Mouse (Mus musculus): Measurements from ENCODE around the gene Adat3. TPM values are rescaled to one million over a fixed set of nuclear protein-coding genes. Genes with fewer than 3 reads are reported as not detected.

Gene Adat3
- polyA plus RNA-seq, 1 experiment from 2014 or later: 10.4 TPM

DNA sequence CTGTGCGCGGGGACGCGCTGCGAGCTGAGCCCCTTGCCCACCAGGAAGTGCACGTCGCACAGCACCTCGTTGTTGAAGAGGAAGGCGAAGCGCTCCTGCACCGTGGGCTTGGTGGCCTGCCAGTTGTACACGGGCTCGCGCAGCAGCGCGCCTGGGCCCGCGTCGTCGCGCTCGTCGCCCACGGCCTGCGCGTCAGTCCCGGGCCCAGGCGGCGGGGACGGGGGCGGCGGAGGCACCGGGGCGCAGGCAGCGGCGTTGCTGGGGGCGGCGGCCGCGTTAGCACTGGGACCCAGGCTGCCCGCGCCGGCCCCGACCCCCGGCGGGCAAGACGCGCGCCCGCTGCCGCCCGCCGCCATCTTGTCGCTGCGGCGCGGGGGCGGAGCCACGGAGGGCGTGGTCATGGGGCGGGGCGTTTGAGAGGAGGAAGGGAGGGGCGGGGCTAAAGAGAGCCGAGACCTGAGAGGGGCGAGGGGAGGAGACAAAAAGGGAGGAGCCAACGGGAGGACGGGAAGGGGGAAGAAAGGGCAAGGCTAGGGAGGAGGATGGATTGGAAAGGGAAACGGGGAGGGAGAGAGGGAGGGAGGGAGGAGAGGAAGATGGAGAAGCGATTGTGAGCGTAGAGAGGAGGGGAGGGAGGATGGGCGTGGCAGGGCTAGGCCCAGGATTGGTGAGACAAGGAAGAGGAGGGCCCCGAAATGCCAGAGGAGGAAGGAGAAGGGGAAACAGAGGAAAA, 53.6 kb downstream of the Adat3 start:
- Histone ChIP-seq H3K27me3 (ENCODE audit: insufficient read depth, low read length) (no peaks in the 10 kb centered on the region), H3K9me3 (ENCODE audit: low read length) (no peaks in the 10 kb centered on the region), H3K27ac (ENCODE audit: low read length) (peak overlapping the region; percentile 95), H3K4me3 (ENCODE audit: low read length) (peak overlapping the region; percentile 91), H3K9ac (replicated peaks; ENCODE audit: low read length) (peak overlapping the region; percentile 95), H3K36me3 (ENCODE audit: insufficient read depth, low read length) (no peaks in the 10 kb centered on the region), H3K4me1 (ENCODE audit: insufficient read depth, low read length) (peaks cover 34% of the 10 kb centered on the region), H3K4me2 (replicated peaks; ENCODE audit: low read depth, low read length) (peak overlapping the region; percentile 96)
- ATAC-seq (ENCODE audit: low FRiP score, low TSS enrichment): peak; percentile 80
- WGBS: under 1% methylated on average over 60 of the region's 72 CpGs

DNA sequence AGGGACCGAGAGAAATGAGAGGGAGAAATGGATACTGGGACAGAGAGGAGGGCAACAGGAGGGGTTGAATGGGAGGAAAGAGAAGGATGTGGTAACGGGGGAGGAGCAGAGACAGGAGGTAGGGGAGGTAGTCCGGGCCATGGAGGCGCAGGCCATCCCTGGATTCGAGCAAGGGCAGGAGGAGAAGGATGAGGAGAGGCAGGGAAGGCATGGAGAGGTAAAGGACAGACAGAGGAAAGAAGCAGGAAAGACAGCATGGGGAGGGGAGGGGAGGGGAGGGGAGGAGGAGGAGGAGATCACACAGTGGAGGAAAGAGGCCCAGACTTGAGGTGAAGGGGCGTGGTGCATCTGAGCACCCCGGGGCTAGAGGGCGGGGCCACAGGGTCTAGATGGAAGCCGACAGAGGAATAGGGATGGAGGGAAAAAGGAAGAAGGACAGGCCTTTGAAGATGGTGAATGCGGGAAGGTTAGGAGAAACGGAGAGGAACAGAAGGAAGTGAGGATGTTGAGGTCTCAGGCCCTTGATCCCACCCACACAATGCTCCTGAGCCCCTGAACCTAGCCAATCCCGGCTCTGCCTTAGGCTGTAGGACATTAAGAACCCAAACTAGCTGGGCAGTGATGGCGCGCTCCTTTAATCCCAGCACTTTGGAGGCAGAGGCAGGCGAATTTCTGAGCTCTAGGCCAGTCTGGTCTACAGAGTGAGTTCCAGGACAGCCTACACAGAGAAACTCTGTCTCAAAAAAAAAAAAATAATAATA, 54.4 kb downstream of the Adat3 start, which contains the start of gene Btbd2:
Gene Btbd2, minus strand, starts transcription at position 209 of the 761 bp plus-strand sequence.
- peak; percentile 60 for ATAC-seq (ENCODE audit: low FRiP score, low TSS enrichment)
- peak within 1 kb of the TSS; percentile 95 for H3K27ac ChIP-seq (ENCODE audit: low read length)
- H3K4me2 ChIP-seq (replicated peaks; ENCODE audit: low read depth, low read length): peak within 1 kb of the TSS; percentile 96
- H3K27me3 ChIP-seq (ENCODE audit: insufficient read depth, low read length): no peaks in the 10 kb centered on the region
- WGBS: 21% methylated on average over 15 of the region's 15 CpGs
- H3K4me1 ChIP-seq (ENCODE audit: insufficient read depth, low read length): peaks cover 34% of the 10 kb centered on the region
- H3K4me3 ChIP-seq (ENCODE audit: low read length): peak within 1 kb of the TSS; percentile 91
- H3K9ac ChIP-seq (replicated peaks; ENCODE audit: low read length): peak within 1 kb of the TSS; percentile 95
- no peaks in the 10 kb centered on the region for H3K36me3 ChIP-seq (ENCODE audit: insufficient read depth, low read length)
- no peaks in the 10 kb centered on the region for H3K9me3 ChIP-seq (ENCODE audit: low read length)

Small RNA genes within 50 kb of the gene (microRNA-seq; reads per million reads assigned to microRNA genes)
- gene Mir6912: not detected

Other genes starting within 250 kb of the Adat3 start
- gene Plk5, start 246.4 kb upstream of the Adat3 start, polyA plus RNA-seq (2015; fragmentation: Nextera tagmentation; extraction: Ambion mirVana): 0.97 and 1.2 TPM in 2 replicates
- 3.8 and 5.1 TPM in 2 replicates for gene Mex3d, start 215.2 kb upstream of the Adat3 start, polyA plus RNA-seq (2015; fragmentation: Nextera tagmentation; extraction: Ambion mirVana)
- 266 and 277 TPM in 2 replicates for gene Mbd3, start 203.3 kb upstream of the Adat3 start, polyA plus RNA-seq (2015; fragmentation: Nextera tagmentation; extraction: Ambion mirVana)
- gene Uqcr11, start 196.1 kb upstream of the Adat3 start, polyA plus RNA-seq (2015; fragmentation: Nextera tagmentation; extraction: Ambion mirVana): 840 and 906 TPM in 2 replicates
- gene Tcf3, start 169.2 kb upstream of the Adat3 start, polyA plus RNA-seq (2015; fragmentation: Nextera tagmentation; extraction: Ambion mirVana): 118 and 126 TPM in 2 replicates
- not detected in 2 replicates for gene Onecut3, start 108.0 kb upstream of the Adat3 start, polyA plus RNA-seq (2015; fragmentation: Nextera tagmentation; extraction: Ambion mirVana)
- 0.32 and 0.34 TPM in 2 replicates for gene Atp8b3, start 63.8 kb upstream of the Adat3 start, polyA plus RNA-seq (2015; fragmentation: Nextera tagmentation; extraction: Ambion mirVana)
- gene Rexo1, start 41.3 kb upstream of the Adat3 start, polyA plus RNA-seq (2015; fragmentation: Nextera tagmentation; extraction: Ambion mirVana): 27.2 and 29.8 TPM in 2 replicates
- gene Klf16, start 25.6 kb upstream of the Adat3 start, polyA plus RNA-seq (2015; fragmentation: Nextera tagmentation; extraction: Ambion mirVana): 10.4 and 11.6 TPM in 2 replicates
- gene Abhd17a, start 12.5 kb upstream of the Adat3 start, polyA plus RNA-seq (2015; fragmentation: Nextera tagmentation; extraction: Ambion mirVana): 86.5 and 89.2 TPM in 2 replicates
- gene Scamp4, start within 50 bp of the Adat3 start, polyA plus RNA-seq (2015; fragmentation: Nextera tagmentation; extraction: Ambion mirVana): 113 and 117 TPM in 2 replicates
- 4.2 and 4.8 TPM in 2 replicates for gene Gm49322, start 3.1 kb downstream of the Adat3 start, polyA plus RNA-seq (2015; fragmentation: Nextera tagmentation; extraction: Ambion mirVana)
- gene Csnk1g2, start 20.0 kb downstream of the Adat3 start, polyA plus RNA-seq (2015; fragmentation: Nextera tagmentation; extraction: Ambion mirVana): 30.8 and 93.6 TPM in 2 replicates
- 21.0 and 74.8 TPM in 2 replicates for gene Btbd2, start 54.2 kb downstream of the Adat3 start, polyA plus RNA-seq (2015; fragmentation: Nextera tagmentation; extraction: Ambion mirVana)
- 71.1 and 108 TPM in 2 replicates for gene Mknk2, start 75.2 kb downstream of the Adat3 start, polyA plus RNA-seq (2015; fragmentation: Nextera tagmentation; extraction: Ambion mirVana)
- gene Mob3a, start 99.1 kb downstream of the Adat3 start, polyA plus RNA-seq (2015; fragmentation: Nextera tagmentation; extraction: Ambion mirVana): 43.1 and 43.2 TPM in 2 replicates
- 23.3 and 23.8 TPM in 2 replicates for gene Izumo4, start 99.3 kb downstream of the Adat3 start, polyA plus RNA-seq (2015; fragmentation: Nextera tagmentation; extraction: Ambion mirVana)
- 67.7 and 68.8 TPM in 2 replicates for gene Ap3d1, start 139.4 kb downstream of the Adat3 start, polyA plus RNA-seq (2015; fragmentation: Nextera tagmentation; extraction: Ambion mirVana)
- gene Dot1l, start 152.3 kb downstream of the Adat3 start, polyA plus RNA-seq (2015; fragmentation: Nextera tagmentation; extraction: Ambion mirVana): 17.3 and 20.7 TPM in 2 replicates
- 71.2 and 87.3 TPM in 2 replicates for gene Sf3a2, start 195.3 kb downstream of the Adat3 start, polyA plus RNA-seq (2015; fragmentation: Nextera tagmentation; extraction: Ambion mirVana)
- 123 and 129 TPM in 2 replicates for gene Plekhj1, start 195.7 kb downstream of the Adat3 start, polyA plus RNA-seq (2015; fragmentation: Nextera tagmentation; extraction: Ambion mirVana)
- 0.70 TPM in 1 of 2 replicates, not detected in the other for gene Amh, start 202.4 kb downstream of the Adat3 start, polyA plus RNA-seq (2015; fragmentation: Nextera tagmentation; extraction: Ambion mirVana)
- 4.5 and 4.6 TPM in 2 replicates for gene Jsrp1, start 210.6 kb downstream of the Adat3 start, polyA plus RNA-seq (2015; fragmentation: Nextera tagmentation; extraction: Ambion mirVana)
- gene Oaz1, start 223.8 kb downstream of the Adat3 start, polyA plus RNA-seq (2015; fragmentation: Nextera tagmentation; extraction: Ambion mirVana): 1,744 and 2,086 TPM in 2 replicates
- 0.66 and 0.71 TPM in 2 replicates for gene Lingo3, start 241.2 kb downstream of the Adat3 start, polyA plus RNA-seq (2015; fragmentation: Nextera tagmentation; extraction: Ambion mirVana)